Mouse (Mus musculus) MEL (cell line): ENCODE data around the gene Olfr51. TPM values are rescaled to one million over a fixed set of nuclear protein-coding genes. Genes with fewer than 3 reads are reported as not detected.
A peak's percentile ranks its signal among the peaks of the same experiment; 100 is the strongest.

Experiments used
- DNase-seq: peaks from one replicate; pipeline ENCODE4 v3.0.0; 2011; ENCODE audit warnings: low read depth, low spot score
- H3K27ac ChIP-seq: 2 replicates; pipeline ENCODE4 v1.5.1; 2012; ENCODE audit warnings: low read depth, mild to moderate bottlenecking, control low read depth, low read length, moderate library complexity; ENCODE audit not compliant: control insufficient read depth
- H3K27me3 ChIP-seq, 2 experiments: fragments of 150-350 bp in 1 of 2; sonication (generic) in 1 of 2; 2 replicates each; pipeline ENCODE4 v1.6.1; 2012; ENCODE audit warnings: low read length in 2 of 2, mild to moderate bottlenecking in 2 of 2, improper control_type of control experiment in 1 of 2, moderate library complexity in 1 of 2; ENCODE audit not compliant: insufficient read depth in 2 of 2, control insufficient read depth in 1 of 2
- H3K36me3 ChIP-seq, 2 experiments: 2 replicates each; pipeline ENCODE4 v1.6.1; 2012 to 2014; ENCODE audit warnings: low read length in 2 of 2, improper control_type of control experiment in 1 of 2, inconsistent platforms in 1 of 2, mild to moderate bottlenecking in 1 of 2; ENCODE audit not compliant: insufficient read depth in 2 of 2, control insufficient read depth in 1 of 2
- H3K4me1 ChIP-seq, 2 experiments: fragments of 150-350 bp in 1 of 2; sonication (generic) in 1 of 2; 2 replicates each; pipeline ENCODE4 v1.6.1; 2012; ENCODE audit warnings: low read length in 2 of 2, improper control_type of control experiment in 1 of 2, mild to moderate bottlenecking in 1 of 2; ENCODE audit not compliant: insufficient read depth in 2 of 2, control insufficient read depth in 1 of 2
- H3K4me3 ChIP-seq, 2 experiments: fragments of 150-350 bp in 1 of 2; sonication (generic) in 1 of 2; 2 replicates each; pipeline ENCODE4 v1.5.1; 2012; ENCODE audit warnings: low read depth in 2 of 2, low read length in 2 of 2, mild to moderate bottlenecking in 2 of 2, moderate library complexity in 2 of 2, control low read depth in 1 of 2, improper control_type of control experiment in 1 of 2; ENCODE audit not compliant: control insufficient read depth in 1 of 2, insufficient read depth in 1 of 2
- H3K79me2 ChIP-seq: 2 replicates; pipeline ENCODE4 v1.6.1; 2012; ENCODE audit warnings: mild to moderate bottlenecking, low read length, moderate library complexity; ENCODE audit not compliant: control insufficient read depth, poor library complexity, insufficient read depth
- H3K9ac ChIP-seq: 2 replicates; pipeline ENCODE4 v1.6.1; 2012; ENCODE audit warnings: low read depth, mild to moderate bottlenecking, control low read depth, low read length, moderate library complexity; ENCODE audit not compliant: control insufficient read depth, poor library complexity, severe bottlenecking
- H3K9me3 ChIP-seq: fragments of 150-350 bp; sonication (generic); replicated peaks from 2 replicates; pipeline ENCODE4 v1.6.1; 2012; ENCODE audit warnings: mild to moderate bottlenecking, low read length, improper control_type of control experiment, moderate library complexity; ENCODE audit not compliant: insufficient read depth
- CHD2 ChIP-seq: IDR thresholded peaks from 2 replicates; pipeline ENCODE4 v1.6.1; 2011; ENCODE audit warnings: low read length, improper control_type of control experiment
- ELF1 ChIP-seq: IDR thresholded peaks from 2 replicates; pipeline ENCODE4 v1.6.1; 2014; ENCODE audit warnings: low read depth, mild to moderate bottlenecking, inconsistent platforms, low read length, improper control_type of control experiment, moderate library complexity
- HCFC1 ChIP-seq: IDR thresholded peaks from 2 replicates; pipeline ENCODE4 v1.6.1; 2012; ENCODE audit warnings: low read depth, mild to moderate bottlenecking, inconsistent platforms, low read length, improper control_type of control experiment, moderate library complexity
- MYB ChIP-seq: IDR thresholded peaks from 2 replicates; pipeline ENCODE4 v1.6.1; 2011; ENCODE audit warnings: mild to moderate bottlenecking, low read depth, low read length, improper control_type of control experiment
- SMC3 ChIP-seq: IDR thresholded peaks from 2 replicates; pipeline ENCODE4 v1.6.1; 2011; ENCODE audit warnings: low read depth, low read length, improper control_type of control experiment
- ZC3H11A ChIP-seq: IDR thresholded peaks from 2 replicates; pipeline ENCODE4 v1.6.1; 2012; ENCODE audit warnings: low read depth, mild to moderate bottlenecking, inconsistent platforms, low read length, improper control_type of control experiment
- polyA plus RNA-seq, 2 experiments: library from polyadenylated mRNA; stranded (reverse) in 1 of 2; unstranded in 1 of 2; fragments of >175 nt in 1 of 2; fragments of >200 nt in 1 of 2; gene quantifications; 2 replicates each; pipeline versions ENCODE4 v1.2.1 to v1.2.4; 2012; ENCODE audit warnings: low replicate concordance in 2 of 2, low read depth in 1 of 2; ENCODE audit not compliant: insufficient read length in 2 of 2, insufficient read depth in 1 of 2, missing spikeins in 1 of 2
- total RNA-seq: library from RNA; depleted of rRNA; stranded (reverse); fragments of 300-350 nt; gene quantifications from 2 replicates; pipeline ENCODE4 v1.2.3, GENCODE M21; 2012; rRNA removed

Gene Olfr51
- total and polyA plus RNA-seq, 3 experiments, result not detected

GRCm38 (mm10) chr11:51059151-51059571 lies 55.8 kb downstream of the Olfr51 start, which contains the start of gene Zfp354a:
Gene Zfp354a, plus strand, starts transcription at chr11:51059257.
- no peak within 1 kb of the TSS for H3K9ac ChIP-seq
- H3K27me3 ChIP-seq, result no peaks in the 10 kb centered on the region
- no peaks in the 10 kb centered on the region for H3K79me2 ChIP-seq
- H3K36me3 ChIP-seq, result no peaks in the 10 kb centered on the region
- no peak within 1 kb of the TSS for H3K27ac ChIP-seq
- TF ChIP-seq MYB (no peak), ELF1 (no peak), CHD2 (no peak), HCFC1 (no peak), ZC3H11A (no peak), SMC3 (no peak)
- no peaks in the 10 kb centered on the region for H3K4me1 ChIP-seq
- H3K9me3 ChIP-seq, result no peaks in the 10 kb centered on the region
- DNase-seq, result peak; percentile 0
- no peak within 1 kb of the TSS for H3K4me3 ChIP-seq

Other genes starting within 250 kb of the Olfr51 start
- gene Zfp354c, start 175.9 kb upstream of the Olfr51 start, total RNA-seq, result 2.1 and 4.5 TPM in 2 replicates
- gene Zfp354c, start 175.9 kb upstream of the Olfr51 start, polyA plus RNA-seq, result 1 to 10 TPM in 1 of 2 experiments, not detected in 1; 4.2 TPM
- gene Zfp879, start 162.0 kb upstream of the Olfr51 start, total RNA-seq, result not detected in 2 replicates
- not detected for gene Zfp879, start 162.0 kb upstream of the Olfr51 start, polyA plus RNA-seq
- not detected in 2 replicates for gene Grm6, start 152.9 kb upstream of the Olfr51 start, total RNA-seq
- gene Grm6, start 152.9 kb upstream of the Olfr51 start, polyA plus RNA-seq, result under 1 TPM in 1 of 2 experiments, not detected in 1; 0.14 TPM
- gene Zfp454, start 115.9 kb upstream of the Olfr51 start, total RNA-seq, result not detected in 2 replicates
- gene Zfp454, start 115.9 kb upstream of the Olfr51 start, polyA plus RNA-seq, result not detected
- gene Zfp2, start 87.4 kb upstream of the Olfr51 start, total RNA-seq, result not detected in 2 replicates
- not detected for gene Zfp2, start 87.4 kb upstream of the Olfr51 start, polyA plus RNA-seq
- gene Zfp354b, start 72.0 kb upstream of the Olfr51 start, total RNA-seq, result not detected in 2 replicates
- not detected for gene Zfp354b, start 72.0 kb upstream of the Olfr51 start, polyA plus RNA-seq
- not detected in 2 replicates for gene 4933414I15Rik, start 59.8 kb upstream of the Olfr51 start, total RNA-seq
- not detected for gene 4933414I15Rik, start 59.8 kb upstream of the Olfr51 start, polyA plus RNA-seq
- gene Prop1, start 49.8 kb upstream of the Olfr51 start, total RNA-seq, result not detected in 2 replicates
- gene Prop1, start 49.8 kb upstream of the Olfr51 start, polyA plus RNA-seq, result not detected
- gene Olfr1378, start 37.1 kb upstream of the Olfr51 start, total RNA-seq, result not detected in 2 replicates
- gene Olfr1378, start 37.1 kb upstream of the Olfr51 start, polyA plus RNA-seq, result not detected
- gene Olfr1377, start 21.6 kb upstream of the Olfr51 start, total RNA-seq, result not detected in 2 replicates
- gene Olfr1377, start 21.6 kb upstream of the Olfr51 start, polyA plus RNA-seq, result not detected
- not detected in 2 replicates for gene Olfr54, start 10.6 kb downstream of the Olfr51 start, total RNA-seq
- gene Olfr54, start 10.6 kb downstream of the Olfr51 start, polyA plus RNA-seq, result not detected
- gene Olfr1375, start 44.5 kb downstream of the Olfr51 start, total RNA-seq, result not detected in 2 replicates
- not detected for gene Olfr1375, start 44.5 kb downstream of the Olfr51 start, polyA plus RNA-seq
- not detected in 2 replicates for gene Zfp354a, start 55.7 kb downstream of the Olfr51 start, total RNA-seq
- gene Zfp354a, start 55.7 kb downstream of the Olfr51 start, polyA plus RNA-seq, result not detected
- not detected in 2 replicates for gene Gm12569, start 216.9 kb downstream of the Olfr51 start, total RNA-seq
- gene Gm12569, start 216.9 kb downstream of the Olfr51 start, polyA plus RNA-seq, result not detected